Mouse (Mus musculus) kidney, adult 8-10 months (tissue): ENCODE measurements at regions not wholly inside any gene's neighbourhood (a gene's known extent, or its start where the extent isn't known, plus 50 kb on each side); places are given as distances from the start of the nearest gene placed in this dataset.

Source experiments
- DNase-seq, 2 experiments: peaks; one replicate each; pipeline ENCODE4 v3.0.0; 2022

GRCm38 (mm10) chr12:16136214-16136671 is 319.5 kb upstream of the Trib2 start:
- no peak for DNase-seq

- DNase-seq = no peak
Observed at GRCm38 (mm10) chr12:16135602-16136213, 319.0 kb upstream of the Trib2 start.

- no peak for DNase-seq
Observed at GRCm38 (mm10) chr12:16134446-16134845, 317.7 kb upstream of the Trib2 start.

GRCm38 (mm10) chr12:16133253-16133652 is 316.5 kb upstream of the Trib2 start:
- no peak for DNase-seq

GRCm38 (mm10) chr12:16131740-16132077 is 315.0 kb upstream of the Trib2 start:
- no peak for DNase-seq

- DNase-seq = no peak
Observed at GRCm38 (mm10) chr12:16131028-16131739, 314.5 kb upstream of the Trib2 start.

GRCm38 (mm10) chr12:16130605-16131004 is 313.9 kb upstream of the Trib2 start:
- no peak for DNase-seq

GRCm38 (mm10) chr12:16129923-16130322 is 313.2 kb upstream of the Trib2 start:
- DNase-seq = no peak

- no peak for DNase-seq
Observed at GRCm38 (mm10) chr12:16129243-16129642, 312.5 kb upstream of the Trib2 start.

- no peak for DNase-seq
Observed at GRCm38 (mm10) chr12:16124906-16125305, 308.2 kb upstream of the Trib2 start.

GRCm38 (mm10) chr12:16122353-16123127 is 305.8 kb upstream of the Trib2 start:
- no peak for DNase-seq

- DNase-seq = no peak
Observed at GRCm38 (mm10) chr12:16121787-16122186, 305.1 kb upstream of the Trib2 start.

GRCm38 (mm10) chr12:16118710-16119109 is 302.0 kb upstream of the Trib2 start:
- no peak for DNase-seq

GRCm38 (mm10) chr12:16106946-16107345 is 290.2 kb upstream of the Trib2 start:
- DNase-seq = no peak

- no peak for DNase-seq
Observed at GRCm38 (mm10) chr12:16098840-16099239, 282.1 kb upstream of the Trib2 start.

GRCm38 (mm10) chr12:16092643-16093042 is 275.9 kb upstream of the Trib2 start:
- no peak for DNase-seq

GRCm38 (mm10) chr12:16091336-16091735 is 274.6 kb upstream of the Trib2 start:
- no peak for DNase-seq

- DNase-seq = no peak
Observed at GRCm38 (mm10) chr12:16083176-16083575, 266.5 kb upstream of the Trib2 start.

- no peak for DNase-seq
Observed at GRCm38 (mm10) chr12:16077215-16077614, 260.5 kb upstream of the Trib2 start.

GRCm38 (mm10) chr12:16075962-16076361 is 259.2 kb upstream of the Trib2 start:
- DNase-seq = no peak

GRCm38 (mm10) chr12:16068940-16069339 is 252.2 kb upstream of the Trib2 start:
- no peak for DNase-seq

GRCm38 (mm10) chr12:16062689-16063088 is 246.0 kb upstream of the Trib2 start:
- DNase-seq = no peak

- DNase-seq = no peak
Observed at GRCm38 (mm10) chr12:16060461-16060860, 243.7 kb upstream of the Trib2 start.

- DNase-seq = no peak
Observed at GRCm38 (mm10) chr12:16058255-16058654, 241.5 kb upstream of the Trib2 start.
